Mouse (Mus musculus): Measurements from ENCODE around the gene Slco2a1. TPM values are rescaled to one million over a fixed set of nuclear protein-coding genes. Genes with fewer than 3 reads are reported as not detected.

The Slco2a1 gene
- total and polyA plus RNA-seq, 3 experiments, result 0.14 TPM; not detected in 2

DNA sequence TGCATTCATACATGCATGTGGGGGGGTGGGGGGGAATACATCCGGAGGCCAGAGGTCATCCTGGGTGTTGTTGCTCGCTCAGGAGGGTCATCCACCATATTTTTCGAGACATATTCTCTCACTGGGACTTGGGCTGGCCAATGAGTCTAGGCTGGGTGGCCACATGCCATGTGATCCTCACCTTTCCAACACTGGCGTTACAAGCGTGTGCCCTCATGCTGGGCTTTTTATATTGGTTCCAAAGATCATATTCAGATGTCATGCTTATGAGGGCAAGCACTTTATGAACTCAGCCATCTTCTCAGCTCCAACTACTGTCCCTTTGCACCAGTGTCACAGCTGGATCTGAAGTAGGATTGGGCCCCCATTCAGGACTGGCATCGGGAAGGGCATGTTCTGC is 75.1 kb downstream of the Slco2a1 start:
- Histone ChIP-seq H3K27me3 (replicated peaks) (peaks cover 61% of the 10 kb centered on the region), H3K36me3 (replicated peaks in 1 of 2; ENCODE audit: control insufficient read depth in 1 of 2, insufficient read depth in 1 of 2, low read length in 1 of 2) (no peaks in the 10 kb centered on the region), H3K4me2 (ENCODE audit: insufficient read depth, low read depth, poor library complexity, severe bottlenecking) (no peak overlapping the region), H3K9me3 (replicated peaks; ENCODE audit: low read length) (no peaks in the 10 kb centered on the region), H3K4me1 (ENCODE audit: control insufficient read depth in 1 of 2, insufficient read depth in 2 of 2) (no peaks in the 10 kb centered on the region), H3K27ac (ENCODE audit: insufficient read depth, low read depth) (no peak overlapping the region), H3K79me2 (replicated peaks; ENCODE audit: control insufficient read depth, extremely low read depth, insufficient read depth, poor library complexity, severe bottlenecking) (no peaks in the 10 kb centered on the region), H3K9ac (ENCODE audit: insufficient read depth, low read depth) (no peak overlapping the region), H3K4me3 (replicated peaks in 1 of 3; ENCODE audit: low read depth in 2 of 3, low read length in 2 of 3, poor library complexity in 1 of 3) (no peak overlapping the region)
- in situ Hi-C loops (cut with MboI; ENCODE audit: low pct_ligation_motif_present, low pct_unique_long_range_greater_than_20kb, low sequenced_read_pairs), result no loop called here
- dilution Hi-C loops (cut with MboI; ENCODE audit: extremely low pct_ligation_motif_present, extremely low pct_unique_long_range_greater_than_20kb, low sequenced_read_pairs), result no loop called here
- no peak for TF ChIP-seq SIN3A (IDR thresholded peaks at IDR 0.05; ENCODE audit: low read length)
- TF ChIP-seq ELF1 (IDR thresholded peaks at IDR 0.05; ENCODE audit: low read depth, low read length), result no peak
- no peak for TF ChIP-seq ETS1 (conservative IDR thresholded peaks at IDR 0.05; ENCODE audit: low read depth, low read length)
- TF ChIP-seq PAX5 (IDR thresholded peaks at IDR 0.05; ENCODE audit: low read length), result no peak
- TF ChIP-seq ZMIZ1 (IDR thresholded peaks at IDR 0.05; ENCODE audit: low read depth, low read length), result no peak
- TF ChIP-seq MAX (IDR thresholded peaks at IDR 0.05; ENCODE audit: low read length), result no peak
- no peak for TF ChIP-seq JUN (IDR thresholded peaks at IDR 0.05; ENCODE audit: insufficient read depth, low read depth, low read length)
- TF ChIP-seq RAD21 (IDR thresholded peaks at IDR 0.05; ENCODE audit: low read depth, low read length), result no peak
- no peak for TF ChIP-seq MEF2A (IDR thresholded peaks at IDR 0.05; ENCODE audit: borderline replicate concordance, low read depth, low read length)
- TF ChIP-seq NRF1 (IDR thresholded peaks at IDR 0.05; ENCODE audit: low read depth, low read length), result no peak
- no peak for TF ChIP-seq ZKSCAN1 (IDR thresholded peaks at IDR 0.05; ENCODE audit: borderline replicate concordance, low read depth, low read length)
- no peak for TF ChIP-seq USF2 (conservative IDR thresholded peaks at IDR 0.05; ENCODE audit: low read depth, low read length)
- TF ChIP-seq ZC3H11A (IDR thresholded peaks at IDR 0.05; ENCODE audit: low read depth, low read length), result no peak
- no peak for DNase-seq (ENCODE audit: extremely low read depth)

DNA sequence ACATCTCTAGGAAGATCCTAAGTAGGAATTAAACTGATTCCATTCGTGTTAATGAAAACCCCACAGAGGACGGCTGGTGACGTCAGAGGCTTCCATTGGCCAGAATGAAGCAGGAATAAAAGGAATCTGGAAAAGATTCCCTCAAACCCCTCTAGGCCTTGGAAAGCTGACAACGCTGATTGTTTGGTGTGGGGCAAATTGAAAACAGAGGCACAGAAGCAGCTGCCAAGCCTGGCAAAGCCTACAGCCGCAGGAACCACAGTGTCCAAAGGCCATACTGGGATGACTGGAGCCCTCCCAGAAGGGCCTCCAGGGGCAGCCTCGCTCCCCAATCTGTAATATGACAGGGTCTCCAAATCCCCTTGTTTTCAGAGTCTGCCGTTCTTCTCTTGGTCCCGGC is 78.3 kb downstream of the Slco2a1 start:
- Histone ChIP-seq H3K27ac (ENCODE audit: insufficient read depth, low read depth) (no peak overlapping the region), H3K9ac (ENCODE audit: insufficient read depth, low read depth) (no peak overlapping the region), H3K27me3 (replicated peaks) (peaks cover 44% of the 10 kb centered on the region), H3K4me2 (ENCODE audit: insufficient read depth, low read depth, poor library complexity, severe bottlenecking) (no peak overlapping the region), H3K79me2 (replicated peaks; ENCODE audit: control insufficient read depth, extremely low read depth, insufficient read depth, poor library complexity, severe bottlenecking) (no peaks in the 10 kb centered on the region), H3K4me1 (ENCODE audit: control insufficient read depth in 1 of 2, insufficient read depth in 2 of 2) (no peaks in the 10 kb centered on the region), H3K9me3 (replicated peaks; ENCODE audit: low read length) (no peaks in the 10 kb centered on the region), H3K36me3 (replicated peaks in 1 of 2; ENCODE audit: control insufficient read depth in 1 of 2, insufficient read depth in 1 of 2, low read length in 1 of 2) (no peaks in the 10 kb centered on the region), H3K4me3 (replicated peaks in 1 of 3; ENCODE audit: low read depth in 2 of 3, low read length in 2 of 3, poor library complexity in 1 of 3) (no peak overlapping the region)
- no peak for TF ChIP-seq BHLHE40 (IDR thresholded peaks at IDR 0.05; ENCODE audit: low read depth, low read length)
- no peak for TF ChIP-seq MYC (IDR thresholded peaks at IDR 0.05; ENCODE audit: low read depth, low read length)
- TF ChIP-seq CTCF (conservative IDR thresholded peaks at IDR 0.05 in 1 of 2, IDR thresholded peaks at IDR 0.05 in 1 of 2; ENCODE audit: low read depth in 2 of 2, low read length in 2 of 2), result no peak
- TF ChIP-seq GABPA (IDR thresholded peaks at IDR 0.05; ENCODE audit: insufficient replicate concordance, low read depth, low read length), result no peak
- no peak for TF ChIP-seq CHD1 (IDR thresholded peaks at IDR 0.05; ENCODE audit: low read depth, low read length)
- TF ChIP-seq CHD2 (IDR thresholded peaks at IDR 0.05; ENCODE audit: low read length), result no peak
- TF ChIP-seq JUND (conservative IDR thresholded peaks at IDR 0.05; ENCODE audit: low read depth, low read length), result no peak
- TF ChIP-seq SMC3 (IDR thresholded peaks at IDR 0.05; ENCODE audit: low read depth, low read length), result no peak
- no peak for TF ChIP-seq POLR2A (IDR thresholded peaks at IDR 0.05; ENCODE audit: low read depth, low read length)
- TF ChIP-seq EP300 (IDR thresholded peaks at IDR 0.05; ENCODE audit: low read length), result no peak
- TF ChIP-seq MXI1 (IDR thresholded peaks at IDR 0.05; ENCODE audit: low read depth, low read length), result no peak
- TF ChIP-seq UBTF (IDR thresholded peaks at IDR 0.05; ENCODE audit: low read depth, low read length), result no peak
- no peak for TF ChIP-seq RCOR1 (conservative IDR thresholded peaks at IDR 0.05; ENCODE audit: low read depth, low read length)
- in situ Hi-C loops (cut with MboI; ENCODE audit: low pct_ligation_motif_present, low pct_unique_long_range_greater_than_20kb, low sequenced_read_pairs), result no loop called here
- dilution Hi-C loops (cut with MboI; ENCODE audit: extremely low pct_ligation_motif_present, extremely low pct_unique_long_range_greater_than_20kb, low sequenced_read_pairs), result no loop called here
- no peak for DNase-seq (ENCODE audit: extremely low read depth)

Data from CH12.LX (cell line).